ENCODE assay signal across 18 mouse cellular contexts in genomic region chr12:54293248-54293647, GRCm38 (mm10).
A peak's percentile ranks its signal among the peaks of the same experiment; 100 is the strongest.
DNase-seq lines count a peak whose midpoint lies in the region; ATAC-seq and TF ChIP-seq lines count a peak whose summit lies in the region.
"Had no signal": no experiment of that assay in that cellular context is flagged by ENCODE, and none has a peak within 500 bp of the region (broad histone marks: within the 10 kb centered on the region; RNA-seq: fewer than 3 reads in every experiment).

No protein-coding gene starts in this region.

- no peaks in the 10 kb centered on the region for H3K36me3 ChIP-seq in stomach, postnatal 0 days (ENCODE audit: control insufficient read depth, insufficient read depth, low read length)
- H3K36me3 ChIP-seq: embryonic facial prominence, embryonic 15.5 days; hindbrain, embryonic 13.5 days; liver, embryonic 13.5 days had no signal

- H3K4me1 ChIP-seq in stomach, postnatal 0 days (replicated peaks; ENCODE audit: control insufficient read depth, insufficient read depth): no peaks in the 10 kb centered on the region
- H3K4me1 ChIP-seq: liver, embryonic 13.5 days had no signal

- no peak overlapping the region for H3K27ac ChIP-seq in stomach, postnatal 0 days (replicated peaks)
- H3K27ac ChIP-seq: embryonic facial prominence, embryonic 15.5 days; hindbrain, embryonic 13.5 days; liver, embryonic 13.5 days had no signal

- ATAC-seq in stomach, postnatal 0 days (ENCODE audit: low FRiP score, low TSS enrichment): 0 out of 2 replicates have a peak, but pooled peaks have one; percentile 15
- ATAC-seq: forebrain, embryonic 14.5 days; lung, postnatal 0 days had no signal

- DNase-seq in layer of hippocampus, adult 9-11 months: peak; percentile 25
- no peak for DNase-seq in layer of hippocampus, postnatal 10 days (ENCODE audit: low spot score in 2 of 2)
- DNase-seq in c-Kit-positive CD71-negative TER-119-negative erythroid progenitor cells, embryonic 14.5 days (ENCODE audit: low read depth): peak; percentile 50
- DNase-seq in stomach, postnatal 0 days (ENCODE audit: low spot score): peak; percentile 11
- DNase-seq in natural killer cell, adult 2 months (ENCODE audit: low spot score in 2 of 2): no peak
- DNase-seq in lung, postnatal 25 days (ENCODE audit: low spot score): no peak
- DNase-seq in heart, postnatal 10 days: no peak
- DNase-seq: adrenal gland, postnatal 36 days; cerebellum, adult 11-12 months; gastrocnemius, postnatal 10 days; left cerebral cortex, postnatal 4 days; liver, embryonic 13.5 days had no signal

- H3K9me3 ChIP-seq in stomach, postnatal 0 days (ENCODE audit: control insufficient read depth, low read length): no peaks in the 10 kb centered on the region
- H3K9me3 ChIP-seq: embryonic facial prominence, embryonic 15.5 days; hindbrain, embryonic 13.5 days; liver, embryonic 13.5 days had no signal

- no peaks in the 10 kb centered on the region for H3K27me3 ChIP-seq in stomach, postnatal 0 days (ENCODE audit: control insufficient read depth, insufficient read depth, low read length)
- H3K27me3 ChIP-seq: embryonic facial prominence, embryonic 15.5 days; liver, embryonic 13.5 days had no signal

- WGBS in stomach, postnatal 0 days: 47% methylated on average over 2 of the region's 2 CpGs

- no peak for TF ChIP-seq EP300 in stomach, postnatal 0 days (optimal IDR thresholded peaks at IDR 0.05)

- H3K4me2 ChIP-seq in stomach, postnatal 0 days (replicated peaks; ENCODE audit: low read depth): no peak overlapping the region
- H3K4me2 ChIP-seq: embryonic facial prominence, embryonic 15.5 days; heart, embryonic 11.5 days; hindbrain, embryonic 13.5 days; liver, embryonic 13.5 days; midbrain, embryonic 11.5 days had no signal

- intact Hi-C loops in heart, postnatal 10 days (cut with DNase I): no loop called here

- no peak overlapping the region for H3K9ac ChIP-seq in stomach, postnatal 0 days (ENCODE audit: low read length)
- H3K9ac ChIP-seq: embryonic facial prominence, embryonic 15.5 days; hindbrain, embryonic 13.5 days; liver, embryonic 13.5 days had no signal

- no peak overlapping the region for H3K4me3 ChIP-seq in stomach, postnatal 0 days (ENCODE audit: low read depth, low read length)
- H3K4me3 ChIP-seq: embryonic facial prominence, embryonic 15.5 days; hindbrain, embryonic 13.5 days; liver, embryonic 13.5 days had no signal

- no peak for TF ChIP-seq CTCF in stomach, postnatal 0 days (IDR thresholded peaks at IDR 0.05; ENCODE audit: low read depth)

Comparison
In these comparisons a context has a peak if more than half of its experiments do, and no peak if none do; other contexts are left out.
1. DNase-seq: peak in layer of hippocampus, adult 9-11 months (single experiment), c-Kit-positive CD71-negative TER-119-negative erythroid progenitor cells, embryonic 14.5 days (single experiment) and stomach, postnatal 0 days (single experiment); none in layer of hippocampus, postnatal 10 days (0 of 2), natural killer cell, adult 2 months (0 of 2), lung, postnatal 25 days (single experiment) and heart, postnatal 10 days (0 of 2).